Mouse (Mus musculus): ENCODE data around the gene Scn1a. TPM values are rescaled to one million over a fixed set of nuclear protein-coding genes. Genes with fewer than 3 reads are reported as not detected.

Scn1a gene
- 43.8 and 45.0 TPM in 2 replicates for polyA plus RNA-seq (2021; fragmentation: Nextera tagmentation)
- long read RNA-seq, experiment 1, full-length matches to known transcripts: 4 of 173 reads
- long read RNA-seq, experiment 1, partial matches to known transcripts: 138 of 173 reads
- long read RNA-seq, experiment 1, other reads (novel, unspliced or antisense): 31 of 173 reads
- long read RNA-seq, experiment 2, partial matches to known transcripts: 57 of 99 reads
- long read RNA-seq, experiment 2, other reads (novel, unspliced or antisense): 42 of 99 reads

DNA sequence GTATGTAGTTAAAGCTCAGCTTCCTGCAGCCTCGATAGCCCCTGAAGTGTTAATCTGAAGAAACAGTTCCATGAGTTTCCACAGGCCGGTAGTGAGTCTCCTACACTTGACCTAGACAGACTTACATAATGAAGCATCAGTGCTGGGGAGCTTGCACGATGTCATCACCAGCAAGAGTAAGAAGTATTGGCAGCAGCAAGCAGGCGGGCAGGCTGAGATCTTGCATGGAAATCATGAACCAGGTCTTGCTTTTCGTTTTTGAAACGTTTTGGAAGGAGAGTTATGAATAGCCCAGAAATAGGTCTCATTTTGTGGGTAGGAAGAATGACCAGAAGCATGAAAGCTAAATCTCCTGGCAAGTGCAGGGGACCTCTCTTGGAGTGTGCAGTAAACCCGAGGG, at the start of gene Scn1a:
Scn1a (minus strand) TSS at position 130 of the 400 bp plus-strand sequence.

DNA sequence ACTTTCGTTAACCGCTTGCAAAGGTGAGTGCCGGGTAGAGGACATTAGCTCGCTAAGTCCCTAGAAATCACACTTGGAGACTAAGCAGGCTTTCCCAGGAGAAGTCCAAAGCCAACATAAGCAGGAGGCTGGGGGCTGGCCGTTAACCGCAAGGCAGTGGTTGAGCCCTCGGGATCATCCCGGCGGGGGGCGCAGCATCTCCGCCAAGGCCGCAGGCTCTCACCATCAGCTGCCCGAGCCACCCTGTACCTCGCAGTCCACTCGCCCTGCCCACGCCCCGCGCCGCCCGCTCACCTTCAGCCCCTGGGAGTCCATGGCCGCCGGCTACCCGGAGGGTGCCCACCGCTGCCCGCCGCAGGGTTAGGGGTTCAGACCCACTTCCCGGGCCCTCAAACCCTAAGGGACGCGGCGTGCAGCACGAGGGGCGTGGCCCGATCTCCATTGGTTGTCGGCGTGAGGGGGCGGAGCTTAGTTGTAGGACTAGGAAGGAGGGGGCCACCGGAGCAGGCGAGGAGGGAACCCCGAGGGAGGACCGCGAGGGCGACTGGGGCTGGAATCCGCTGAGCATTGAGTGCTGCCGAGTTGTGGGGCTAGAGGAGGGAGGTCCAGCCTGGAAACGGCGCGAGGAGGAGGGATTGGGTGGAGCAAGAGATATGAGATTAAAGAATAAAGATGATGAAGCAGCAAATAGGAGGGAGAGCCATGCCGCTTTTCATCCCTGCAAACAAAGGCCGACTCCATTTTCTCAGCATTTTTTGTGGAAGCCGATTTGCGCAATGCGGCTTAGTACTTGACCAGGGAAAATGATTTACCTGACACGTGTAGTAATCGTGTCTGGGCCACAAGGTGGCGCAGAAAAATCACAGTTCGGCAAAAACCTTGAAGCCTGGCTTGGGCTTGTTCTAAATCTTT, 184.2 kb downstream of the Scn1a start, which contains the start of gene Ttc21b:
Ttc21b (minus strand) TSS at position 398 of the 912 bp plus-strand sequence.

Other genes starting within 250 kb of the Scn1a start
- 2.3 and 3.2 TPM in 2 replicates for gene Ttc21b, start 184.2 kb downstream of the Scn1a start, polyA plus RNA-seq (2021; fragmentation: Nextera tagmentation)
- 0.23 and 0.32 TPM in 2 replicates for gene Scn9a, start 194.1 kb upstream of the Scn1a start, polyA plus RNA-seq (2021; fragmentation: Nextera tagmentation)